Mouse (Mus musculus) left cerebral cortex, adult 6 months (tissue): ENCODE data around the gene Cnga4. TPM values are rescaled to one million over a fixed set of nuclear protein-coding genes. Genes with fewer than 3 reads are reported as not detected.

Experiments used
- long read RNA-seq, 2 experiments: library from polyadenylated mRNA; unstranded; transcript quantifications; one replicate each; pipeline ENCODE4 v2.0.0; 2019 to 2020
- polyA plus RNA-seq: library from polyadenylated mRNA; unstranded; fragments of <200 nt; fragmentation: Nextera tagmentation; gene quantifications from 2 replicates; pipeline ENCODE4 v1.2.3, GENCODE M21; 2021

Cnga4 gene
- 0.33 and 0.43 TPM in 2 replicates for polyA plus RNA-seq
- long read RNA-seq, experiment 1, partial matches to known transcripts = 2 of 6 reads
- long read RNA-seq, experiment 1, other reads (novel, unspliced or antisense) = 4 of 6 reads
- long read RNA-seq, experiment 2, partial matches to known transcripts = 0 of 1 reads
- long read RNA-seq, experiment 2, other reads (novel, unspliced or antisense) = 1 of 1 reads

DNA sequence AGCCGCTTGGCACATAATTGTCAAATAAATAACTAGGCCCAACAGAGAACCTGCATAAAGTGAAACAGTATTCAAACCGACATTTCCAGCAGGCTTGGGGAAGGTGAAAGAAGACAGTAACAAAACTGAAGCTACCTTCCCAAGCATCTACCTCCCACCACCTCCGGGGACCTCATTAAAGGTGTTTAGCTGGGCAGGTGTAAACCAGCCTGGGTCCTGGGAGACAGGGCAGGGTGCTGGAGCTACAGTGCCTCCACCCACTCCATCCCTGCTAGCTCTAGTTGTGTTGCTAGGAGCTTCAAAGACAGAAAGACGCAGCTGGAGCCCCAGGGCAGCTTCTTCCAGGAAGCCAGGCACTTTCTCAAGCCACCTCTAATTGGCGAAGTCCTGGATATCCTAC, at the start of gene Cnga4:
Cnga4 (plus strand) TSS at position 301 of the 400 bp plus-strand sequence.

DNA sequence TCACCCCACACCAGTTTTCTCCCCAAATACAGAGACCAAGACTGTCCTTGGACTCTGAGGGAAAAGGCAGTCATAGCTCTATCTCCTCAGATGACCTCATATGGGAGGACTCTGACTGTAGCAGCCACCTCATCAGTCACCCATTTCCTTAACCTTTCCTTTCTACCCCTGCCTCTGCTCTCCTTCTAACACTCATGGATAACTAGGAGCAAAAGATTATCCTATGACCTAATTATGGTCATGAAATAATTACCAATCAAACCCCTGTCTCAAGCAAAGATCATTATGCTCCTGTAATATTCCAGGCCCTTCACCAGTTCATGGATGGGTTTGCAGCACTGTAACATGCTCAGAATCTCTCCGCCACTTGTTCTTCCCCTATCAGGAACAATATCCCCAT, 36.4 kb upstream of the Cnga4 start, which contains the start of gene Olfr692:
Olfr692 (plus strand) TSS at position 301 of the 400 bp plus-strand sequence.

DNA sequence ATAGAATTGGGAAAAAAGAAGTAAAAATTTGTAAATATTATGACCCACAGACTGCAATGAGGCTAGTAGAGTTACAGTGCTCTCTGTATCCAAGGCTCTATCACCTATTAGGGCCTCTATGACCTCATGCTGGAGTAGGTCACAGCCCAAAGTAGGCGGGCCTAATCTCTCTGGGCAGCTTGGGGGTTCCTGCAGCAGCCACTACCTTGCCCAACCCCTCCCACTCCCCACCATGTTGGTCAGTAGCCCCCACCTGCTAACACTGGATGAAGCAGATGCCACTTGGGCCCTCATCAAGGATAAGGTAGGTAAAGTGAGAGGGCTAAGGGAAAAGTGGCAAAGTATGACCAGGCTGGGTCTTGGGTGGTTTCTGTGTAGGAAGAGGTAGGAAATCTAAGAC, 29.5 kb upstream of the Cnga4 start, which contains the start of gene Gm5901:
Gm5901 (plus strand) TSS at position 173 of the 400 bp plus-strand sequence.

DNA sequence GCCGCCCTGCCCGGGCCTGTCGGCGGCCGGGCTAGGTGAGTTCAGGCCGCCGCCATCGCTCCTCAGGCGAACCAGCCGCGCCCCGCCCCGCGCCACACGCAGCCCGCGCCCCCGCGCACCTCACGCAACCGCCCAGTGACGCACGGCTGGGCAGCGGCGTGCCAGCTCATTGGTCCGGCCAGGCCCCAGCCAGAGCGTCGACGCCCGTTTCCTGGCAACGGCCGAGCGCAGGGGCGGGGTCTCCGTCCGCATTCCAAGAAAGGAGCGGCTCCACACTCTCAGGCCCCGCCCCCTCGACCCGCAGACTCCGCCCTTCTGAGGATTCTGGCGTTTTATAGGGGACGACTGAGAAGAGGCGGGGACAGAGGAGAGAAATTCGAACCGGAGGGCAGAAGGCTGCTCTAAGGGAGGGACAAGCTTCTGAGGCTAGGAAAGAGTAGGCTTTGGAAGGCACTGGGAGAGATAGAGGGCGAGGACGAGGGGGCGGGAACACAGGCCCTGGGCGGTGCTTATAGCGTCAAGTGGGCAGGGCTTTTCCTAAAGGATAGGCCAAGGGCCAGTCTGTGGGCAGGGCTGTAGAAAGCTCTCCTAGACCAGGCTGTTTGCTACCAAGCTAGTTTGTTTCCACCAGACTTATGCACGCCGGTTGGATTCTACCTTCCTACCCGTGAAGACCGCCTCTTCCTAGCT, 4.3 kb upstream of the Cnga4 start, which contains the start of gene Fam160a2:
Fam160a2 (minus strand) TSS at position 120 of the 690 bp plus-strand sequence.

DNA sequence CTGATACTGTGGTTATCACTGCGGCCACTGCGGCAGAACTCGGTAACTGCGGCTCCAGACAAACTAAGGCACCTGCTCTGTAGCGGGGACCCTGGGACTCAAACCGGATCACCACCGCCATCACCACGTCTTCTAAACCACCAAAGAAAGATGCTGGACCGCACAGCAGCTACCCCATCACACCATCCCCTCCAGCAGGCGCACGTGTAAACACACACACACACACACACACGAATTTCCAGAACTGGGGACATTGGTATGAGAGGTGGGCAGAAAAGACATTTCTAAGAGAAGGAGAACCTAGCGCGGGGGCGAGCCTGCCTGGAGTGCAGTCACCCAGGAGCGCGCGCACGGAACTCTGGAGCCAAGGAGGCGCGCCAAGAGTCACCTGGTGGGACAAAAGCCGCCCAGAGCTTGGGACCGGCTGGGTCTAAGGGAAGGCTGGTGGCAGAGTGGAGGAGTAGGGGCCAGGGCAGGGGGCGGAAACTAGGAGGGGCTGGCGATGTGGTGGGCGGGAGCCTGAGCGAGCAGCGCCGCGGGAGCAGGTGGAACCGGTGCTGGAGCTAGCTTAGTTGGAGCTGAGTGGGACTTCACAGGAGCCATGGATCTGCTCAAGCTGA, 21.2 kb downstream of the Cnga4 start, which contains the start of gene Cckbr:
Cckbr (plus strand) TSS at position 308 of the 620 bp plus-strand sequence.

Other genes starting within 250 kb of the Cnga4 start
- gene Olfr684, start 240.9 kb upstream of the Cnga4 start, polyA plus RNA-seq = not detected in 2 replicates
- gene Olfr685, start 218.6 kb upstream of the Cnga4 start, polyA plus RNA-seq = not detected in 2 replicates
- not detected in 2 replicates for gene Olfr686, start 197.1 kb upstream of the Cnga4 start, polyA plus RNA-seq
- gene Olfr688, start 116.5 kb upstream of the Cnga4 start, polyA plus RNA-seq = not detected in 2 replicates
- not detected in 2 replicates for gene Olfr689, start 93.4 kb upstream of the Cnga4 start, polyA plus RNA-seq
- not detected in 2 replicates for gene Olfr690, start 70.5 kb upstream of the Cnga4 start, polyA plus RNA-seq
- not detected in 2 replicates for gene Olfr691, start 62.3 kb upstream of the Cnga4 start, polyA plus RNA-seq
- gene Olfr692, start 36.3 kb upstream of the Cnga4 start, polyA plus RNA-seq = not detected in 2 replicates
- gene Gm5901, start 29.5 kb upstream of the Cnga4 start, polyA plus RNA-seq = not detected in 2 replicates
- 37.5 and 41.9 TPM in 2 replicates for gene Fam160a2, start 4.5 kb upstream of the Cnga4 start, polyA plus RNA-seq
- 24.0 and 37.9 TPM in 2 replicates for gene Cckbr, start 21.2 kb downstream of the Cnga4 start, polyA plus RNA-seq
- 36.0 and 38.6 TPM in 2 replicates for gene Cavin3, start 77.7 kb downstream of the Cnga4 start, polyA plus RNA-seq
- 91.4 and 99.7 TPM in 2 replicates for gene Smpd1, start 149.8 kb downstream of the Cnga4 start, polyA plus RNA-seq
- gene Apbb1, start 177.1 kb downstream of the Cnga4 start, polyA plus RNA-seq = 463 and 483 TPM in 2 replicates
- gene Hpx, start 195.6 kb downstream of the Cnga4 start, polyA plus RNA-seq = 0.49 and 1.2 TPM in 2 replicates
- gene Trim3, start 229.0 kb downstream of the Cnga4 start, polyA plus RNA-seq = 37.4 and 60.6 TPM in 2 replicates
- 219 and 252 TPM in 2 replicates for gene Timm10b, start 235.5 kb downstream of the Cnga4 start, polyA plus RNA-seq
- gene Arfip2, start 235.8 kb downstream of the Cnga4 start, polyA plus RNA-seq = 48.2 and 50.0 TPM in 2 replicates
- 11.6 and 35.0 TPM in 2 replicates for gene Gm45799, start 236.0 kb downstream of the Cnga4 start, polyA plus RNA-seq
- gene Dnhd1, start 246.3 kb downstream of the Cnga4 start, polyA plus RNA-seq = 0.26 and 0.39 TPM in 2 replicates